Mouse (Mus musculus) bone marrow macrophage, adult 2 months (primary cell): ENCODE measurements around the gene Arid1b.

Source experiments
- CTCF ChIP-seq: IDR thresholded peaks from 2 replicates; pipeline ENCODE4 v1.5.1; 2012; ENCODE audit warnings: low read depth, mild to moderate bottlenecking, low read length, moderate library complexity
- POLR2A ChIP-seq: IDR thresholded peaks from 2 replicates; pipeline ENCODE4 v1.6.1; 2012; ENCODE audit warnings: mild to moderate bottlenecking, low read depth, low read length, borderline replicate concordance

DNA sequence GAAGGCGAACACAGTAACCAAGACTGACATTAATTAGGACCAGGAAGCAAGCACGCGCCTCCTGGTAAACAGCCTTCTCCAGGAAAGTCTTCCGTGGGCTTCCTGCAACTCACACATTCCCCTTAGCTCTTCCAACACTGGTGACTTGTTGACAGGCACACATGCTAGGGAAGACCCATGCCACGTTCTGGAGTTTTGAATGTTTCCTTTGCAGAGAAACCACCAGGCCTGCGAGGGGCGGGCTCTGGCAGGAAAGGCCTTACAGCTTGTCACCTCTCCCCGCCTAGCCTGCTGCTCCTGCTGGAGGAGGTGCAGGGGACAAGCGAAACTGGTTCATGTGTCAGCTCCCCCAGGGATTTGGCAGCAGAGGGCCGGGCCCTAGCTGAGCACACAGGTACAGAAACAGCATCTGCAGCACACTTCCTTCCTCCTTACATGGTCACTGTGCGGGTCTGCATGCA is 48.2 kb upstream of the Arid1b start:
- TF ChIP-seq CTCF (no peak), POLR2A (no peak)
